Mouse (Mus musculus) testis, postnatal 10 days (tissue): ENCODE data around the gene 1700123O20Rik.

Experiments used
- DNase-seq: peaks from one replicate; pipeline ENCODE4 v3.0.0; 2021; ENCODE audit warnings: low spot score

Gene 1700123O20Rik

GRCm38 (mm10) chr14:54678657-54679304 lies 7.2 kb upstream of the 1700123O20Rik start:
- no peak for DNase-seq

GRCm38 (mm10) chr14:54682396-54682795 lies 3.6 kb upstream of the 1700123O20Rik start:
- DNase-seq: no peak

DNA sequence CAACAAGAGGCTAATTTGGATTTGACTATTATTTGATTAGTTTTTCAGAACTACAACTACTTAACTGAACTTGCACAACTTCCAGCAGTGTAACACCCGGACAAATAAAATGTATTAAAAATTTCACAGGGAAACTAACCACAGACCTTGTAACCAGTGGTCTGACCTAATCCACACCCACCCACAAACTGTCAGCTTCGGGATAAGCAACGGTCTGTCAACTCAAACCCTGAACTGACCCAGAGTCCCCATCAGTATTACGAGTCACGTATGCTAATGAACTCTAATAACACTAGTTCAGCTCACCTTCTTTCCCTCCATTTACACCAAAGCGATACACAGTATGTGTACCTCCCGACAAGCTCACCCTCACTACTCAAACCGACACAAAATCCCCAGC lies 545 bp upstream of the 1700123O20Rik start:
- DNase-seq: no peak

GRCm38 (mm10) chr14:54686522-54687143 lies 617 bp downstream of the 1700123O20Rik start, which contains the start of gene Acin1:
Gene Acin1 (minus strand): TSS chr14:54686931.
- peak; percentile 100 for DNase-seq

DNA sequence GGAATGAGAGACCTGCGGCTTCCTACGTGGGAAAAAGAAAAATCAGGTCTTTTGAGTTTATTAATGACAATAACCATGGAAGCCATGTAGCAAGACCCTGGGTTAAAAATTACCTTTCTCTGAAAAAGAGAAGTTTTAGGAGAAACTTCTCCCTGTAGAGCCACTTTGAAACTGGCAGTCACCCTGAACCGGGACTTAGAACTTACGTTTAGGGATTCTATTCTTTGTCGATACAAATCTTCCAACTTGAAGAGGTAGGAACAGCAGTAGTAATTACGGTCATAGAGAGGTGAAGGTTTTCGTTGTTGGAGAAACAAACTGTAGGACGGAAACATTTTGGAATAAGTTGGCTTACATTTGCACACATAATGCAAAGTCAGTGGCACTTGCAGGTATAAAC lies 1.2 kb downstream of the 1700123O20Rik start:
- DNase-seq: no peak

GRCm38 (mm10) chr14:54695042-54695441 lies 9.0 kb downstream of the 1700123O20Rik start:
- DNase-seq: no peak

DNA sequence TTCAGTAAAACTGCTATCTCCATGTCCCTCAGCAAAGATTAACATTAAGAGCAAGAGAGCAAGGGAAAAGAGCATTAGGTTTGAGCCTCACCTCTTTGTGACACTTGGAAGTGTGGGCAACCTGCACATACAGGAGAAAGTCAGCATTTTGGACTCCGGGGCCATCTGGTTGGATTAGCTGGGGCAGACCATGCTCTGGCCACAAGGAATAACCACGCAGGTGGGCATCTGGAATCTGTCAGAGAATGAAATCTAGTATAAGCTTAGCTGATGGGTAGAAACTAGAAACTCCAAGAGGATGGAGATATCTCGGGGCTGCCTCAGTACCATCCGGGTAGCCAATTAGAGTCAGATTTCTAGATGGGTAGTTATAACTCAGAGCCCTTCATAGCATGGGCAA lies 10.7 kb downstream of the 1700123O20Rik start:
- no peak for DNase-seq

DNA sequence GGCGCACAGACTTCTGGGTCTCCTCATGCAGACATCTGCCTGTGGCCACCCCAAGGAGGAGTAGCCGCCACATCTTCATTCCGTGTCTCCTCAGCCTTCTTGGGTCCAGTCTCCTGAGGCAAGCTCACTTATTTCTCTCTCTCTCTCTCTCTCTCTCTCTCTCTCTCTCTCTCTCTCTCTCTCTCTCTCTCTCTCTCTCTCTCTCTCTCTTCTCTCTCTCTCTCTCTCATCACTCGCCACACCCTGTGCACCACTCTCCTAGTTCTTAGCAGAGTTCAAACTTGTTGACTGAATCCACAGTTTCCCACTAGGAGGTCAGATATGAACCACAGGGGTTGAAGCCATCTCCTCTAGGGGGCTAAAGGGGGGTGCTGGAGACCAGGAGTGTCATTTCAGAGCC lies 12.7 kb downstream of the 1700123O20Rik start, which contains the start of gene Gm29776:
Gene Gm29776, minus strand, starts transcription at position 101 of the 400 bp plus-strand sequence.
- DNase-seq: no peak

GRCm38 (mm10) chr14:54699586-54699985 lies 13.6 kb downstream of the 1700123O20Rik start:
- DNase-seq: no peak

DNA sequence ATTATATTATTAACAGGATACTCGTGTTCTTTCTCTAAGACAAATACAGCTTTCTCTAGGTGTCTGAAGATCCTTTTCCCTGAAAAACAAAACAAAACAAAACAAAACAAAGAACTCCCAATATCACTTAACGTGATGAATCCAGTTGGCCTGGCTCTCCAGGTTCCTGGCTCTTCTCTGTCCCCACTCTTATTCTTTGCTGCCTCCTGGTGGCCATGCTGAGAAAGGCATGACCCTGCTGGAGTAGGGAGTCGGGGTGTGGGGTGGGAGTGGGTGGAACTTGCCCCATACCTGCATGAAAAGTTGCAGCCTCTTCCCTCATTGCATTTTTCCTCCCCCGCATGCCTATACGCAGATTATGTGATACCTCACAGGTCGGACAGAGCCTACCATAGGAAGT lies 15.3 kb downstream of the 1700123O20Rik start:
- DNase-seq: peak; percentile 93

GRCm38 (mm10) chr14:54703207-54703606 lies 17.2 kb downstream of the 1700123O20Rik start:
- DNase-seq: no peak

DNA sequence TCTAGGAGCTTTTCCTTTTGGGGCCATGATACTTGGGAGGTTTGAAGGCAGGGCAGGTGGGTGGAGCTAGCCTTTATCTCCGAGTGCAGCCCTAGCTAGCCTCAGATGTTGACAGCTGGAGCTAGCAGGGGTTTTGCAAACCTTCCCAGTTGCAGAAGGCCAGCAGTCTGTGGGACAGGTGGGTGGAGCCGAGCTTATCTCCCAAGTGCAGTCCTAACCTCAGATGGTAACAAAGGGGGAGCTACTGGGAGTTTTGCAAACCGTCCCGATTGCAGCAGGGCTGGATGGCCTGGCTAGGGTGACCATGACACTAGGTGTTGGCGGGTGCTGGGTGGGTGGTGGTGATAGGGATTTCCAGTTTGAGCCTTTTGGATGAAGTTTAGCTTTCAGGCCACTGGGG lies 19.8 kb downstream of the 1700123O20Rik start:
- DNase-seq: no peak

- peak; percentile 57 for DNase-seq
These were observed 20.7 kb downstream of the 1700123O20Rik start for GRCm38 (mm10) chr14:54706589-54707320.

- DNase-seq: no peak
These were observed 23.0 kb downstream of the 1700123O20Rik start for GRCm38 (mm10) chr14:54709054-54709453.

- DNase-seq: no peak
These were observed 26.1 kb downstream of the 1700123O20Rik start, which contains the start of gene Cebpe for GRCm38 (mm10) chr14:54712074-54712473. Gene Cebpe (minus strand): TSS chr14:54712174.

DNA sequence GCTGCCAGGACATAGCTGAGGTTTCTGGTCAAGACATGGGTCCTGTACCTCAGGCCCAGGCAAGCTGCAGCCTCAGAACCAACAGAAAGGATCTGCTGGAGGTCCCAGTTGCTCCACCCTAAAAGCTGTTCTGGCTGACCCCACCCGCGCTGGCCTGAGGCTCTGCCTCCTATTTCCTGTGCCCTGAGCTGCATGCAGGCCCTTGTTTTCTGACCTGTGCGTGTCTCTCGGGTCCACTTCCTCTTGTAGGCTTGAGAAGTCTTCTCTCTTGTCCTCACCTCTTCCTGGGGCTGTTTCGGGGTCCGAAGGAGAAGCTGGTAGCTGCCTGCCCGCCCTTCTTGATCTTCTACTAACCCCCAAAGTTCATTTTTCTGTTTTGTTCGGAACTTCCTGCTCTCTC lies 26.8 kb downstream of the 1700123O20Rik start:
- DNase-seq: peak; percentile 59

- peak; percentile 67 for DNase-seq
These were observed 28.1 kb downstream of the 1700123O20Rik start for GRCm38 (mm10) chr14:54714121-54714520.

DNA sequence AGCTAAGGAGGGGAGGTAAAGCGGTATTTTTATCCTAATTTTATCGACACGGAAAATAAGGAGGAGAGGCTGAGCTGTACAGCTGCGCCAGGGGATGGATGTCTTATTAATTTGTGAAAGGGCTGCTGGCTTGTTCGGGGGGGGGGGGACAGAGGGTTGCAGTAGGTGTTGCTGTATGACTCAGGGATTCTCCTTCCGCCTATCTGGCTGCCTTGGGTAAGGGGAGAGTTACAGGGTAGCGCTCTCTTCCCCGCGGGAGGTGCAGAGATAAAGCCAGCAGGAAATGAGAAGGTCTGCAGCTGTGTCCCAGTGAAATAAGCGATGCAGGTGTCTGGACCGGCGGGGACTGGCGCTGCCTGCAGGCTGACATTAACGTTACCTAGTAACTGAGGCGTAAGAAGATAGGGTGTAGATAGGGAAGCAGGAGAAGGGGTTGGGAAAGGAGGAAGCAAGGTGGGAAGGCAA lies 28.6 kb downstream of the 1700123O20Rik start:
- no peak for DNase-seq

GRCm38 (mm10) chr14:54715402-54715801 lies 29.4 kb downstream of the 1700123O20Rik start:
- no peak for DNase-seq

GRCm38 (mm10) chr14:54720041-54720440 lies 34.0 kb downstream of the 1700123O20Rik start:
- no peak for DNase-seq

DNA sequence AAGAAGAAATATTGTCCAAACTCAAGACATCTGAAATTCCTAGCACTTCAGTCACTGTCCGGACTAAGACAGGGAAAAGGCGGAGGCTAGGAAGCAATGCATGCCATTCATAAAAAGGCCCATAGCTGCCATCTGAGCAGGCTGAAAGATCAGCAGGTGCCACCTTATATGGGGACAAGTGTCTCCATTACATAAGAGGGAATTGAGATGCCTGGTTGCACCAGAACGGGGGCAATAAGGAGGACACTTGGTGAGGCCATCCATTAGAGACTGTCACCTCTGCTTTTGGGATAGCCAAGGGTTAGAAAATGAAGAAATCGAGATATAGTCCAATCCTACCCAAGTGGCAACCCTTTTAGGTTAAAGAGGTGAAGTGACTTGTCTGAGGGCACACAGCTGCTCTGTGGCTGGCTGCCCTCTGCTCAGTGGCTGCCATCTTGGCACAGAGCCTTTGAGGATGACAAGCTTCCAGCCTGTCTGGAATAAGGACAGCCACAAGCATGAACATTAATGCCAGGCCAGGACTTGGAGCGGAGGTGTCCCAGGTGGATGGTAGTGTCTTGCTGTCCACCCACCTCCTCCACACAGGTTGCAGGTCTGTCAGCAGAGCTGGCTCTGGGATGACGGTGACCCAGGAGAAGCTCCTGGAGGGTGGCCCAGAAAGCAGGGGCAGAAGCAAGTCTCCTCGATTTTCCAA lies 34.8 kb downstream of the 1700123O20Rik start:
- DNase-seq: no peak

- DNase-seq: no peak
These were observed 35.7 kb downstream of the 1700123O20Rik start for GRCm38 (mm10) chr14:54721711-54722110.
